Mouse (Mus musculus) thymus, adult 2 months (tissue): ENCODE data around the gene Kcnip3. TPM values are rescaled to one million over a fixed set of nuclear protein-coding genes. Genes with fewer than 3 reads are reported as not detected.

Experiments used
- DNase-seq: peaks from one replicate; pipeline ENCODE4 v3.0.0; 2021
- H3K27ac ChIP-seq: fragments of 200-500 bp; 2 replicates; pipeline ENCODE4 v1.5.1; 2012; ENCODE audit warnings: low read length, control low read depth; ENCODE audit not compliant: control insufficient read depth, insufficient read depth
- H3K27me3 ChIP-seq: fragments of 200-500 bp; 2 replicates; pipeline ENCODE4 v1.6.1; 2012; ENCODE audit warnings: mild to moderate bottlenecking, low read length, moderate library complexity, mixed read lengths; ENCODE audit not compliant: control insufficient read depth, insufficient read depth
- H3K36me3 ChIP-seq: fragments of 200-500 bp; 2 replicates; pipeline ENCODE4 v1.6.1; 2012; ENCODE audit warnings: mild to moderate bottlenecking, low read length, moderate library complexity; ENCODE audit not compliant: control insufficient read depth, insufficient read depth
- H3K4me1 ChIP-seq: fragments of 200-500 bp; replicated peaks from 2 replicates; pipeline ENCODE4 v1.6.1; 2012; ENCODE audit warnings: low read length; ENCODE audit not compliant: control insufficient read depth, insufficient read depth
- H3K4me3 ChIP-seq: fragments of 200-500 bp; 2 replicates; pipeline ENCODE4 v1.5.1; 2012; ENCODE audit warnings: mild to moderate bottlenecking, low read length, control low read depth, moderate library complexity; ENCODE audit not compliant: control insufficient read depth, insufficient read depth
- CTCF ChIP-seq: fragments of 200-500 bp; IDR thresholded peaks from 2 replicates; pipeline ENCODE4 v1.5.1; 2012; ENCODE audit warnings: mild to moderate bottlenecking, control low read depth, low read length, moderate library complexity, borderline replicate concordance; ENCODE audit not compliant: control insufficient read depth, poor library complexity, insufficient read depth; ENCODE audit errors: extremely low read depth
- POLR2A ChIP-seq: fragments of 200-500 bp; IDR thresholded peaks from 2 replicates; pipeline ENCODE4 v1.6.1; 2012; ENCODE audit warnings: mild to moderate bottlenecking, low read length, control low read depth, moderate library complexity; ENCODE audit not compliant: control insufficient read depth, poor library complexity, insufficient read depth; ENCODE audit errors: extremely low read depth
- WGBS: fragments of 180-500 bp; shearing (Covaris S2); methylation state at CpG from one replicate; pipeline ENCODE4 v1.1.7; 2018; 5-methylcytosine and 5-hydroxymethylcytosine counted together
- polyA plus RNA-seq: library from polyadenylated mRNA; depleted of rRNA; stranded (reverse); fragments of >200 nt; gene quantifications from 2 replicates; pipeline ENCODE4 v1.2.3, GENCODE M21; 2012

Gene Kcnip3
- polyA plus RNA-seq, 1 experiment = 4.7 TPM

- TF ChIP-seq POLR2A (peak; percentile 15; the same call in 1 of the 2 replicates), CTCF (no peak)
- 0% methylated on average over 3 of the region's 3 CpGs for WGBS
- H3K27me3 ChIP-seq = no peaks in the 10 kb centered on the region
- peak; percentile 73 for DNase-seq
- H3K36me3 ChIP-seq = no peaks in the 10 kb centered on the region
- H3K4me1 ChIP-seq = peaks cover 45% of the 10 kb centered on the region
- peak overlapping the region; percentile 57; the same call in 1 of the 2 replicates for H3K27ac ChIP-seq
- H3K4me3 ChIP-seq = no peak overlapping the region
Observed at GRCm38 (mm10) chr2:127518273-127518672, 3.6 kb downstream of the Kcnip3 start.

GRCm38 (mm10) chr2:127517081-127517480 lies 4.8 kb downstream of the Kcnip3 start:
- no peak overlapping the region for H3K4me3 ChIP-seq
- no peaks in the 10 kb centered on the region for H3K27me3 ChIP-seq
- peak overlapping the region; percentile 57; the same call in 1 of the 2 replicates for H3K27ac ChIP-seq
- 77% methylated on average over 8 of the region's 8 CpGs for WGBS
- TF ChIP-seq CTCF (no peak), POLR2A (no peak)
- H3K36me3 ChIP-seq = no peaks in the 10 kb centered on the region
- peak; percentile 22 for DNase-seq
- peaks cover 53% of the 10 kb centered on the region for H3K4me1 ChIP-seq

- H3K4me3 ChIP-seq = no peak overlapping the region
- H3K27me3 ChIP-seq = no peaks in the 10 kb centered on the region
- H3K4me1 ChIP-seq = peaks cover 44% of the 10 kb centered on the region
- no peaks in the 10 kb centered on the region for H3K36me3 ChIP-seq
- no peak for TF ChIP-seq POLR2A
- TF ChIP-seq CTCF = no peak
- WGBS = 92% methylated on average over 9 of the region's 9 CpGs
- DNase-seq = no peak
- no peak overlapping the region for H3K27ac ChIP-seq
Observed at GRCm38 (mm10) chr2:127514380-127515124, 7.3 kb downstream of the Kcnip3 start.

DNA sequence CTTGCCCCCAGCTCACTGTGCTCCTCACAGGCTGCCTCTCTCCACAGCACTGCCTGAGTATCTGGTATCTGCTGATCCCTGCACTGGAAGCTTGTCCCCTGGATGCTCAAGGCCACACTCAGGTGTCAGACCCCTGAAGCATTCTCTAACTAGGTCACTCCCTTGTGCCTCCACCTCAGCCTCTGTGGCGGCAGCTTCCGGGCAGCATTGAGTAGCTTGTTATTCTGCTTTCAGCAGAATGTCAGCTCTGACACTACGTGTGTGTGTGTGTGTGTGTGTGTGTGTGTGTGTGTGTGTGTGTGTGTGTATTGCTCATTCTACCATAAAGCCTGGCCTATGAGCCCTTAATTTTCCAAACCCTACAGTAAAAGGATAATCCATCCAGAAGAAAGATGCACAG lies 8.7 kb downstream of the Kcnip3 start:
- Histone ChIP-seq H3K36me3 (no peaks in the 10 kb centered on the region), H3K27ac (peak overlapping the region; percentile 28), H3K4me1 (peaks cover 31% of the 10 kb centered on the region), H3K27me3 (no peaks in the 10 kb centered on the region), H3K4me3 (no peak overlapping the region)
- TF ChIP-seq CTCF (no peak), POLR2A (no peak)
- peak; percentile 22 for DNase-seq
- 39% methylated on average over 3 of the region's 3 CpGs for WGBS

DNA sequence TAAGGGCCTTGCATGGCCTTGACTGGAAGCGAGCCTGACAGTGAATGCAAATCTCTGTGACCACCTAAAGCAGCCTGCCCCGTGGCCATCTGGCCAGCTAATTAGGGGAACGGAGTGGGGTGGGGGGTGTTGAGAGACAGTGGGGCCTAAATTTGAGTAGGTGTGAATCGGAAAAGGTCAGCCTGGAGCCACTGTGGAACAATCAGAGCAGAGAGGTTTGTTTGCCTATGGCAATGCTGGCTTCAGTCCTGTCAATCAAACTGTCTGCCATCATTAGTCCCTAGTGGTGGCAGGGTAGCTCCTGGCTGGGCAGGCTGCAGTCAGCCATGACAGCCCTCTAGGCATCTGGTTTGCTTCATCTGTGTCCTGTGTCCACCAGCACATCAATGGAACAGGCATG lies 10.5 kb downstream of the Kcnip3 start:
- WGBS = 86% methylated on average over 4 of the region's 4 CpGs
- no peak overlapping the region for H3K4me3 ChIP-seq
- no peak for DNase-seq
- H3K36me3 ChIP-seq = no peaks in the 10 kb centered on the region
- no peak overlapping the region for H3K27ac ChIP-seq
- peaks cover 14% of the 10 kb centered on the region for H3K4me1 ChIP-seq
- no peaks in the 10 kb centered on the region for H3K27me3 ChIP-seq
- TF ChIP-seq CTCF (no peak), POLR2A (no peak)

DNA sequence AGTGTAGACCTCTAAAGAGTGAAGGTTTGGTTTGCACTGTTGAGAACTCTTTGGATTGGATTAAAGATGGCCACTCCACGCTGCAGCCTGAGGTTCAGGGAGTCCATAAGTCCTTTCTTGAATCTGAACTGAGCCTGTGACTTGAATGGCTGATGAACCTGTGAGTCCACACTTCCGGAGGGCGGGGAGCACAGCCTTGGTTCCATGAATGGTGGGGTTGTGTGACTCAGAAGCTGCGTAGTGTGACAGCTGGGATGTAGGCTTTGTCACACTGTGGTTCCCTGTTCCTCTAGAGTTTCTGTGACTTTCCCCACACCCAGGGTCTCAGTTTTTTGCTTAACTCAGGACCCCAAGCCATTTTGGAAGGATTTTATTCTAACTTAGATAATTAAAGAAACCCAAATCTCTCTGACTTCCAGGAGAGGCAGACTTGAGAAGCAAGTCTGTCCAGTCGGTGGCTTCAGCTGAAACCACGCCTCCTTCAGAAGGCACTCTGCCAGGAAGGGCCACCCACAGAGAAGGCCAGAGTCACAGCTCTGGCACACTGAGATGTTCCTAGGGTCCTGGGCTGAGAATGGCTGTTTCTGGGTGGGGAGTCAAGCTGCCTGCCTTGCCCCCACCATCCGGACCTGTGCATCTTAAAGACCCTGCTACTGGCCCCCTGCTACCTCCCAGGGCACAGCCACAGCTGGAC lies 13.8 kb downstream of the Kcnip3 start:
- no peak for DNase-seq

More for the DNA sequence above, 13.8 kb downstream of the Kcnip3 start:
- peaks cover 13% of the 10 kb centered on the region for H3K4me1 ChIP-seq
- H3K27ac ChIP-seq = no peak overlapping the region
- H3K4me3 ChIP-seq = no peak overlapping the region
- no peak for TF ChIP-seq CTCF
- TF ChIP-seq POLR2A = no peak
- WGBS = 74% methylated on average over 7 of the region's 7 CpGs
- H3K27me3 ChIP-seq = no peaks in the 10 kb centered on the region
- no peaks in the 10 kb centered on the region for H3K36me3 ChIP-seq
